Mouse (Mus musculus) forebrain, postnatal 0 days (tissue): Measurements from ENCODE around the gene Yju2. TPM values are rescaled to one million over a fixed set of nuclear protein-coding genes. Genes with fewer than 3 reads are reported as not detected.

ENCODE experiments used
- ATAC-seq: fragments of 200-750 bp; cut with Nextera tagmentation; 2 replicates; pipeline ENCODE4 v1.8.0; 2017; ENCODE audit warnings: mild to moderate bottlenecking, moderate library complexity
- DNase-seq: peaks from one replicate; pipeline ENCODE4 v3.0.0-alpha.2; 2015
- H3K27ac ChIP-seq: fragments of 300-500 bp; sonication (generic); 2 replicates; pipeline ENCODE4 v1.5.1; 2014; ENCODE audit warnings: low read depth, mild to moderate bottlenecking, antibody characterized with exemption, low read length, moderate library complexity, mixed read lengths
- H3K27me3 ChIP-seq: fragments of 300-500 bp; sonication (generic); 2 replicates; pipeline ENCODE4 v1.6.1; 2014; ENCODE audit warnings: mild to moderate bottlenecking, low read length, mixed read lengths; ENCODE audit not compliant: insufficient read depth
- H3K36me3 ChIP-seq: fragments of 300-500 bp; sonication (generic); 2 replicates; pipeline ENCODE4 v1.6.1; 2014; ENCODE audit warnings: mild to moderate bottlenecking, moderate library complexity; ENCODE audit not compliant: insufficient read depth
- H3K4me1 ChIP-seq: fragments of 300-500 bp; sonication (generic); 2 replicates; pipeline ENCODE4 v1.6.1; 2014; ENCODE audit warnings: antibody characterized with exemption; ENCODE audit not compliant: insufficient read depth
- H3K4me2 ChIP-seq: fragments of 300-500 bp; sonication (generic); 2 replicates; pipeline ENCODE4 v1.6.1; 2014; ENCODE audit warnings: low read depth, mild to moderate bottlenecking, moderate library complexity
- H3K4me3 ChIP-seq: fragments of 300-500 bp; sonication (generic); 2 replicates; pipeline ENCODE4 v1.5.1; 2014; ENCODE audit warnings: low read depth, low read length, mixed read lengths
- H3K9ac ChIP-seq: fragments of 300-500 bp; sonication (generic); 2 replicates; pipeline ENCODE4 v1.6.1; 2014; ENCODE audit warnings: mild to moderate bottlenecking
- H3K9me3 ChIP-seq: fragments of 300-500 bp; sonication (generic); 2 replicates; pipeline ENCODE4 v1.6.1; 2016; ENCODE audit warnings: low read length
- CTCF ChIP-seq: sonication (generic); IDR thresholded peaks from 2 replicates; pipeline ENCODE4 v1.5.1; 2016; ENCODE audit warnings: antibody characterized with exemption, control low read depth, low read depth
- WGBS: fragments of 180-500 bp; shearing (Covaris S2); extraction: QIAGEN DNeasy Blood & Tissue Kit; methylation state at CpG from one replicate; pipeline ENCODE4 v1.1.7; 2014; 5-methylcytosine and 5-hydroxymethylcytosine counted together
- polyA plus RNA-seq: library from polyadenylated mRNA; unstranded; fragments of >200 nt; fragmentation: Nextera tagmentation; extraction: Ambion mirVana; gene quantifications from 2 replicates; pipeline ENCODE4 v1.2.1, GENCODE M21; 2015
- total RNA-seq: library from RNA; depleted of rRNA; stranded (reverse); fragments of >200 nt; gene quantifications from 2 replicates; pipeline ENCODE4 v1.2.3, GENCODE M21; 2014

The Yju2 gene
- total and polyA plus RNA-seq, 2 experiments from 2014 or later = 12.9 to 15.2 TPM

GRCm38 (mm10) chr17:55945696-55946095 lies 13.2 kb upstream of the Yju2 start:
- Histone ChIP-seq H3K9ac (peak overlapping the region; percentile 75), H3K27ac (peak overlapping the region; percentile 82), H3K9me3 (no peaks in the 10 kb centered on the region), H3K4me2 (peak overlapping the region; percentile 77), H3K27me3 (no peaks in the 10 kb centered on the region), H3K4me1 (no peaks in the 10 kb centered on the region), H3K4me3 (peak overlapping the region; percentile 43), H3K36me3 (no peaks in the 10 kb centered on the region)
- no peak for TF ChIP-seq CTCF
- ATAC-seq (no peak), DNase-seq (no peak)
- 29% methylated on average over 5 of the region's 5 CpGs for WGBS

GRCm38 (mm10) chr17:55948647-55949046 lies 10.3 kb upstream of the Yju2 start:
- Histone ChIP-seq H3K4me2 (no peak overlapping the region), H3K4me3 (no peak overlapping the region), H3K27me3 (no peaks in the 10 kb centered on the region), H3K9me3 (no peaks in the 10 kb centered on the region), H3K27ac (no peak overlapping the region), H3K36me3 (no peaks in the 10 kb centered on the region), H3K4me1 (no peaks in the 10 kb centered on the region), H3K9ac (no peak overlapping the region)
- WGBS = 87% methylated on average over 4 of the region's 4 CpGs
- ATAC-seq = no peak
- DNase-seq = no peak
- no peak for TF ChIP-seq CTCF

GRCm38 (mm10) chr17:55949400-55949799 lies 9.5 kb upstream of the Yju2 start, which contains the start of gene Zfp119b:
Gene Zfp119b (minus strand): TSS chr17:55949500.
- Histone ChIP-seq H3K27me3 (no peaks in the 10 kb centered on the region), H3K4me2 (no peak within 1 kb of the TSS), H3K9ac (no peak within 1 kb of the TSS), H3K36me3 (no peaks in the 10 kb centered on the region), H3K27ac (no peak within 1 kb of the TSS), H3K4me3 (no peak within 1 kb of the TSS), H3K9me3 (no peaks in the 10 kb centered on the region), H3K4me1 (no peaks in the 10 kb centered on the region)
- DNase-seq (no peak), ATAC-seq (no peak)
- no peak for TF ChIP-seq CTCF
- 93% methylated on average over 2 of the region's 2 CpGs for WGBS

- Histone ChIP-seq H3K9me3 (no peaks in the 10 kb centered on the region), H3K9ac (no peak overlapping the region), H3K27ac (no peak overlapping the region), H3K36me3 (no peaks in the 10 kb centered on the region), H3K27me3 (no peaks in the 10 kb centered on the region), H3K4me2 (no peak overlapping the region), H3K4me1 (no peaks in the 10 kb centered on the region), H3K4me3 (no peak overlapping the region)
- 78% methylated on average over 9 of the region's 9 CpGs for WGBS
- no peak for TF ChIP-seq CTCF
- DNase-seq = no peak
- ATAC-seq = no peak
Measured at GRCm38 (mm10) chr17:55950601-55951000, 8.3 kb upstream of the Yju2 start.

- no peaks in the 10 kb centered on the region for H3K36me3 ChIP-seq
- H3K27me3 ChIP-seq = no peaks in the 10 kb centered on the region
- H3K9me3 ChIP-seq = no peaks in the 10 kb centered on the region
- H3K4me1 ChIP-seq = peaks cover 6% of the 10 kb centered on the region
- ATAC-seq (no peak), DNase-seq (no peak)
- H3K4me2 ChIP-seq = no peak overlapping the region
- H3K9ac ChIP-seq = no peak overlapping the region
- no peak for TF ChIP-seq CTCF
- H3K4me3 ChIP-seq = no peak overlapping the region
- no peak overlapping the region for H3K27ac ChIP-seq
Measured at GRCm38 (mm10) chr17:55952041-55952440, 6.9 kb upstream of the Yju2 start.

GRCm38 (mm10) chr17:55952447-55953027 lies 6.4 kb upstream of the Yju2 start, which contains the start of gene Ebi3:
Gene Ebi3 (plus strand): TSS chr17:55952640.
- no peak for DNase-seq
- peaks cover 6% of the 10 kb centered on the region for H3K4me1 ChIP-seq
- no peak within 1 kb of the TSS for H3K4me3 ChIP-seq
- H3K27me3 ChIP-seq = no peaks in the 10 kb centered on the region
- no peaks in the 10 kb centered on the region for H3K36me3 ChIP-seq
- no peak within 1 kb of the TSS for H3K4me2 ChIP-seq
- WGBS = 86% methylated on average over 6 of the region's 6 CpGs
- no peaks in the 10 kb centered on the region for H3K9me3 ChIP-seq
- H3K9ac ChIP-seq = no peak within 1 kb of the TSS
- no peak for ATAC-seq
- TF ChIP-seq CTCF = no peak
- no peak within 1 kb of the TSS for H3K27ac ChIP-seq

- Histone ChIP-seq H3K36me3 (no peaks in the 10 kb centered on the region), H3K4me2 (no peak overlapping the region), H3K4me3 (no peak overlapping the region), H3K9me3 (no peaks in the 10 kb centered on the region), H3K4me1 (peaks cover 12% of the 10 kb centered on the region), H3K27me3 (no peaks in the 10 kb centered on the region), H3K9ac (no peak overlapping the region), H3K27ac (no peak overlapping the region)
- DNase-seq = no peak
- 79% methylated on average over 6 of the region's 6 CpGs for WGBS
- ATAC-seq = no peak
- TF ChIP-seq CTCF = no peak
Measured at GRCm38 (mm10) chr17:55953751-55954150, 5.1 kb upstream of the Yju2 start.

- WGBS = 38% methylated on average over 15 of the region's 16 CpGs
- Histone ChIP-seq H3K9me3 (no peaks in the 10 kb centered on the region), H3K9ac (no peak overlapping the region), H3K4me1 (peaks cover 12% of the 10 kb centered on the region), H3K27me3 (no peaks in the 10 kb centered on the region), H3K4me3 (no peak overlapping the region), H3K4me2 (no peak overlapping the region), H3K27ac (no peak overlapping the region), H3K36me3 (no peaks in the 10 kb centered on the region)
- ATAC-seq = no peak
- no peak for TF ChIP-seq CTCF
- no peak for DNase-seq
Measured at GRCm38 (mm10) chr17:55954229-55954628, 4.7 kb upstream of the Yju2 start.
